Mouse (Mus musculus) liver, postnatal 0 days (tissue): ENCODE data around the gene Ccl7.

Source experiments
- CTCF ChIP-seq: sonication (generic); IDR thresholded peaks from 2 replicates; pipeline ENCODE4 v1.5.1; 2016; ENCODE audit warnings: antibody characterized with exemption, low read depth
- EP300 ChIP-seq: IDR thresholded peaks from 2 replicates; pipeline ENCODE4 v1.6.1; 2016; ENCODE audit warnings: antibody characterized with exemption, low read depth, mild to moderate bottlenecking

DNA sequence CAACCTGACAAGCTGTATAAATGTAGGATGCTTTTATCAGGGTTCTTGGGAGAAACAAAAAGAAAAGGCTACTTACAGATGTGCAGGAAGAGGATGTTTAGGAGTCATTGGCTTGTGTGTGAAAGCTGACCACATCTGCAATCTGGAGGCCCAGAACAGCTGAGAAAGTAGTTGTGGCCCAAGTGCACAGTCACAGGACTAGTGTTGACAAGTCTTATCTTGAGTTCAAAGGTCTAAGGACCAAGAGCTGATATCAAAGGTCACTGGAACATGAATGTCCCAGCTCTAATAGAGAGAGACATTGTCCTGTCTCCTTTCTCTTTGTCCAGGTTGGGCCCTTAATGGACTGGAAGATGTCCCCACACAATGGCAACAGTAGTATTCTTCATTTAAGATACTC, 25.7 kb upstream of the Ccl7 start:
- TF ChIP-seq EP300: no peak
- TF ChIP-seq CTCF: no peak
